Mouse (Mus musculus): ENCODE measurements around the gene Hectd4. TPM values are rescaled to one million over a fixed set of nuclear protein-coding genes. Genes with fewer than 3 reads are reported as not detected.

The Hectd4 gene
- polyA plus RNA-seq, 1 experiment from 2014 or later: 6.5 TPM

DNA sequence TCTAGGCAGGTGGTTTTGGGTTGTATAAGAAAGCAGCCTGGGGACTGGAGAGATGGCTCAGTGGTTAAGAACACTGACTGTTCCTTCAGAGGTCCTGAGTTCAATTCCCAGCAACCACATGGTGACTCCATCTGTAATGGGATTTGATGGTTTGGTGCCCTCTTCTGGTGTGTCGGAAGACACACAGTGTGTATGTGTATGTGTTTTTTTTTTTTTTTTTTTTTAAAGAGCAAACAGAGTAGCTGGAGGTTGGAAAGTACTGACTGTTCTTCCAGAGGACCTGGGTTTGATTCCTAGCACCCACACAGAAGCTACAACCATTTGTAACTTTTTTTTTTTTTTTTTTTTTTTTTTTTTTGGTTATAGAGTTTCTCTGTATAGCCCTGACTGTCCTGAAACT is 12.8 kb downstream of the Hectd4 start:
- Histone ChIP-seq H3K4me3 (ENCODE audit: low read depth, low read length) (no peak overlapping the region), H3K27ac (replicated peaks; ENCODE audit: low read depth, low read length) (no peak overlapping the region), H3K27me3 (ENCODE audit: control insufficient read depth, insufficient read depth, low read length) (no peaks in the 10 kb centered on the region), H3K4me2 (ENCODE audit: low read depth, severe bottlenecking) (no peak overlapping the region), H3K9me3 (ENCODE audit: control insufficient read depth, low read length) (no peaks in the 10 kb centered on the region), H3K36me3 (ENCODE audit: control insufficient read depth, insufficient read depth, low read length) (no peaks in the 10 kb centered on the region), H3K9ac (ENCODE audit: low read length) (no peak overlapping the region), H3K4me1 (ENCODE audit: control insufficient read depth, insufficient read depth, low read length) (no peaks in the 10 kb centered on the region)
- 88% methylated on average over 1 of the region's 1 CpGs for WGBS
- DNase-seq (ENCODE audit: low spot score): no peak
- ATAC-seq (ENCODE audit: insufficient number of reproducible peaks, low FRiP score, low TSS enrichment, low read depth): no peak

DNA sequence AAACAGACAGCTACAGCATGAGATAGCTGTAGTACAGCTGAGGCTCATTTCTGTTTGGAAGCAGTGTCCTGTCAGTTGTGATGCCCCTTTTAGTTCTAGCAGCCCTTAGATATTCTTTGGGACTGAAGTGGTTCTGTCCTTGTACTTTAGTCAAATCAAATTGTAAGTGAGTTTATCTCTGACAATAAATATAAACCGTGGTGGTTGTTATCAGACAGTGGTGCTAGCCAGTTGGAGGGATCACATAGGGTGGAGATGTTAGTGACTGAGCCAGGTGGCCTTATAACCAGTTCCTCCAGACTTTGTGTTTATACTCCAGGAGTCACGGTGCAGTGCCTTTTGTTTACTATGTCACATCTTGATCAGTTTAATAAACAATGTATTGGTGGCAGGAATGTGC is 13.7 kb downstream of the Hectd4 start:
- WGBS: 81% methylated on average over 2 of the region's 2 CpGs
- no peak overlapping the region for H3K27ac ChIP-seq (replicated peaks; ENCODE audit: low read depth, low read length)
- H3K4me2 ChIP-seq (ENCODE audit: low read depth, severe bottlenecking): no peak overlapping the region
- DNase-seq (ENCODE audit: low spot score) (no peak), ATAC-seq (ENCODE audit: insufficient number of reproducible peaks, low FRiP score, low TSS enrichment, low read depth) (no peak)
- H3K36me3 ChIP-seq (ENCODE audit: control insufficient read depth, insufficient read depth, low read length): no peaks in the 10 kb centered on the region
- no peak overlapping the region for H3K9ac ChIP-seq (ENCODE audit: low read length)
- no peak overlapping the region for H3K4me3 ChIP-seq (ENCODE audit: low read depth, low read length)
- H3K4me1 ChIP-seq (ENCODE audit: control insufficient read depth, insufficient read depth, low read length): no peaks in the 10 kb centered on the region
- no peaks in the 10 kb centered on the region for H3K27me3 ChIP-seq (ENCODE audit: control insufficient read depth, insufficient read depth, low read length)
- no peaks in the 10 kb centered on the region for H3K9me3 ChIP-seq (ENCODE audit: control insufficient read depth, low read length)

DNA sequence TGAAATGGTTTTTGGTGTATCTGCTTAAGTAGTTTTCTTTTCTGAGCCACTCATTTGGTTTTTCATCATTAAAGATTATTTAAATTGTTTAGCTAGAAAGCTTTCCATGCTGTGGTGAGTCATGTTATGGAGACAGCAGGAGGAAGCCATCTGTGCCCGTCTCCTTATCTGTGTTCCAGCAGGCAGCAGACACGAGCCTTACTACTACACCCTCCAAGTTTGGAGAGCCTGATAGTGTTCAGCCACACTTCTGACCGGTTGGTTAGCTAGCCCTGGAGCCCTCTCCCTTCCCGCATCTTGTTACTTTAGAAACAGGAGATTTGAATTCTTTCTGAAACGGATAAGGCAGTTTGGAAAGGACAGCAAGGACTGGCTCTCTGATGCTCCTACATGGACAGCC is 16.2 kb downstream of the Hectd4 start:
- Histone ChIP-seq H3K4me2 (ENCODE audit: low read depth, severe bottlenecking) (no peak overlapping the region), H3K9me3 (ENCODE audit: control insufficient read depth, low read length) (no peaks in the 10 kb centered on the region), H3K27me3 (ENCODE audit: control insufficient read depth, insufficient read depth, low read length) (no peaks in the 10 kb centered on the region), H3K36me3 (ENCODE audit: control insufficient read depth, insufficient read depth, low read length) (no peaks in the 10 kb centered on the region), H3K27ac (replicated peaks; ENCODE audit: low read depth, low read length) (no peak overlapping the region), H3K9ac (ENCODE audit: low read length) (no peak overlapping the region), H3K4me1 (ENCODE audit: control insufficient read depth, insufficient read depth, low read length) (no peaks in the 10 kb centered on the region), H3K4me3 (ENCODE audit: low read depth, low read length) (no peak overlapping the region)
- WGBS: 85% methylated on average over 5 of the region's 5 CpGs
- no peak for ATAC-seq (ENCODE audit: insufficient number of reproducible peaks, low FRiP score, low TSS enrichment, low read depth)
- DNase-seq (ENCODE audit: low spot score): no peak

DNA sequence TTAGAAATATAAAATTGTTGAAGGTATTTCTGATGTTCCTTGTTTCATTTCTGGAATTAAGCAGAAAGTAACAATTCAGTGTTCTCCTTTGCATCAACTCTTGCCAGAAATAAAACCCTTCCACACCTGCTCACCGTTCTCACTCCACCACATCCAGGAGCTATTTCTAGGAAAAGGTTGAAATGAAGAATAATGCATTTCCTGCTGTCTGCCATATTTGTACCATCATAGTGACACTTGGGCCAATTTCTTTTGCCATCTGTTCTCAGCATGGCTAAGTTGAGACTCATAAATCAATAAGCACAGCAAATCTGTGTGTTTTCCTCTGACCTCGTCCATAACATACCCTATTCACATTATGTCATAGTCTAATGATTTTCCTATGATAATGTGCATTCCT is 18.2 kb downstream of the Hectd4 start:
- ATAC-seq (ENCODE audit: insufficient number of reproducible peaks, low FRiP score, low TSS enrichment, low read depth): no peak
- Histone ChIP-seq H3K4me1 (ENCODE audit: control insufficient read depth, insufficient read depth, low read length) (no peaks in the 10 kb centered on the region), H3K27me3 (ENCODE audit: control insufficient read depth, insufficient read depth, low read length) (no peaks in the 10 kb centered on the region), H3K9ac (ENCODE audit: low read length) (no peak overlapping the region), H3K4me3 (ENCODE audit: low read depth, low read length) (no peak overlapping the region), H3K27ac (replicated peaks; ENCODE audit: low read depth, low read length) (no peak overlapping the region), H3K4me2 (ENCODE audit: low read depth, severe bottlenecking) (no peak overlapping the region), H3K9me3 (ENCODE audit: control insufficient read depth, low read length) (no peaks in the 10 kb centered on the region), H3K36me3 (ENCODE audit: control insufficient read depth, insufficient read depth, low read length) (no peaks in the 10 kb centered on the region)
- DNase-seq (ENCODE audit: low spot score): no peak
- 84% methylated on average over 2 of the region's 2 CpGs for WGBS

DNA sequence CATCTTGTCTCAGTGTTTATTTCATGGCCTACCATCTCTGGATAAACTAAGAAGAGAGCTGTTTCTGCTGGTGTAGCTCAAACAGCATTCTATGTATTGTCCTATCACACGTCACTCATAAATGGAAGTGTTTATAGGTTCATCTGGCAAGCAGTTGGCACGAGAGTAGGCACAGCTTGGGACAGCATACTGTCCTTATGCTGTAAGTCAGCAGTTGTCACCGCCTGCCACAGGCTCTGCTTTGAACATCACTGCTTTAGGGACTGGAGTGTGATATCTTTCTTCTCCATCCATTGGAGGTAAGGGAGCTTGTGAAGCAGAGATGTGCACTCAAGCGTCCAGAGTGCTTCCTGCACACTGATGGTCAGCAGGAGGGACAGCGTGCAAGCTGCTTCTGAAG is 19.8 kb downstream of the Hectd4 start:
- Histone ChIP-seq H3K4me2 (ENCODE audit: low read depth, severe bottlenecking) (no peak overlapping the region), H3K4me1 (ENCODE audit: control insufficient read depth, insufficient read depth, low read length) (no peaks in the 10 kb centered on the region), H3K9me3 (ENCODE audit: control insufficient read depth, low read length) (no peaks in the 10 kb centered on the region), H3K27me3 (ENCODE audit: control insufficient read depth, insufficient read depth, low read length) (no peaks in the 10 kb centered on the region), H3K27ac (replicated peaks; ENCODE audit: low read depth, low read length) (no peak overlapping the region), H3K36me3 (ENCODE audit: control insufficient read depth, insufficient read depth, low read length) (no peaks in the 10 kb centered on the region), H3K9ac (ENCODE audit: low read length) (no peak overlapping the region), H3K4me3 (ENCODE audit: low read depth, low read length) (no peak overlapping the region)
- no peak for DNase-seq (ENCODE audit: low spot score)
- ATAC-seq (ENCODE audit: insufficient number of reproducible peaks, low FRiP score, low TSS enrichment, low read depth): no peak
- 82% methylated on average over 5 of the region's 5 CpGs for WGBS

DNA sequence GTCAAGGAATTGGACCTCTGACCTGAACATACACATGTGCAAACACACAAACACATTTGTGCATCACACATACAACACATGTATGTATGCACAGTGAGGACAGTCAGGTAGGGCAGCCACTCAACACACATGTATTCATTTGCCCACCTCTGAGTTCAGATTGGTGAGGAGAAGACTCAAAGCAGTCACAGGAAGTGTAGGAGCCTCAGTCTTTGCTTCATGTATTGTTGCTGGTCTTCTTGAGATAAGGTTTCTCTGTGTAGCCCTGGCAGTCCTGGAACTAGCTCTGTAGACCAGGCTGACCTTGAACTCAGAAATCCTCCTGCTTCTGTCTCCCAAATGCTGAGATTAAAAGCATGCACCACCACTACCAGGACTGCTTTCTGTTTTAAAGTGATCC is 21.2 kb downstream of the Hectd4 start:
- DNase-seq (ENCODE audit: low spot score) (no peak), ATAC-seq (ENCODE audit: insufficient number of reproducible peaks, low FRiP score, low TSS enrichment, low read depth) (no peak)
- no peak overlapping the region for H3K4me3 ChIP-seq (ENCODE audit: low read depth, low read length)
- no peaks in the 10 kb centered on the region for H3K36me3 ChIP-seq (ENCODE audit: control insufficient read depth, insufficient read depth, low read length)
- H3K27ac ChIP-seq (replicated peaks; ENCODE audit: low read depth, low read length): no peak overlapping the region
- H3K4me1 ChIP-seq (ENCODE audit: control insufficient read depth, insufficient read depth, low read length): no peaks in the 10 kb centered on the region
- H3K9ac ChIP-seq (ENCODE audit: low read length): no peak overlapping the region
- no peaks in the 10 kb centered on the region for H3K9me3 ChIP-seq (ENCODE audit: control insufficient read depth, low read length)
- H3K4me2 ChIP-seq (ENCODE audit: low read depth, severe bottlenecking): no peak overlapping the region
- H3K27me3 ChIP-seq (ENCODE audit: control insufficient read depth, insufficient read depth, low read length): no peaks in the 10 kb centered on the region

DNA sequence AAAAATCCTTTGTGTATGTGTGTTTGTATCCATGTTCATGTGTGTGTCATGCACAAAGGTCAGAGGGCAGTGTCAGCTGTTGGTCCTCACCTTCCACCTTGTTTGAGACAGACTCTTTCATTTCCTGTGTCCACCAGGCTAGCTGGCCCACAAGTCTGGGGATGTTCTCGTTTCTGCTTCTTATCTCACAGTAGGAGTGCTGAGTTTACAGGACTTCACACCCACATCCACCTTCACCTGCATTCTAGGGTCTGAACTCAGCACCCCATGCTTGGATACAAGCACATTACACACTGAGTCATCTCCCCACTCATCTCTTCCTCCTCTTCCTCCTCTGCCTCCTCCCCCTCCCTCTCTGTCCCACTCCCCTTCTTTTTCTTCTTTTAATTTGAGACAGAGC is 22.2 kb downstream of the Hectd4 start:
- Histone ChIP-seq H3K36me3 (ENCODE audit: control insufficient read depth, insufficient read depth, low read length) (no peaks in the 10 kb centered on the region), H3K9me3 (ENCODE audit: control insufficient read depth, low read length) (no peaks in the 10 kb centered on the region), H3K4me1 (ENCODE audit: control insufficient read depth, insufficient read depth, low read length) (no peaks in the 10 kb centered on the region), H3K9ac (ENCODE audit: low read length) (no peak overlapping the region), H3K4me2 (ENCODE audit: low read depth, severe bottlenecking) (no peak overlapping the region), H3K27ac (replicated peaks; ENCODE audit: low read depth, low read length) (no peak overlapping the region), H3K27me3 (ENCODE audit: control insufficient read depth, insufficient read depth, low read length) (no peaks in the 10 kb centered on the region), H3K4me3 (ENCODE audit: low read depth, low read length) (no peak overlapping the region)
- 50% methylated on average over 1 of the region's 1 CpGs for WGBS
- DNase-seq (ENCODE audit: low spot score) (no peak), ATAC-seq (ENCODE audit: insufficient number of reproducible peaks, low FRiP score, low TSS enrichment, low read depth) (no peak)

DNA sequence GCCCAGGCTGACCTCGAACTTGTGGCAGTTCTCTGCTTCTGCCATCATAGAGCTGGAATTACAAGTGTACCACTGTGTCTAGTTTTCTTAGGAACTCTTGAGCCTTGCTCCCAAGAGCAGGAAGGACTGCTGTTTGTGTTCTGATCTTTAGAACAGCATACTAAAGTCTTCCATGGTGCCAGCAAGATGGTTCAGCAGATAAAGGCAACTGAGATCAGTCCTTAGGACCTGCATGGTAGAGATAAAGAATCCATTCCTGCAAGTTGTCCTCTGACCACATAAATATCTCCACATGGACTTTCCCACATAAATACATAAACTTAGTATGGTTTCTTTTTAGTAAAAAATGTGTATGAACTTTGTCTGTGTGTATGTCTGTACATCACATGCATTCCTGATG is 22.7 kb downstream of the Hectd4 start:
- WGBS: 94% methylated on average over 1 of the region's 1 CpGs
- H3K27me3 ChIP-seq (ENCODE audit: control insufficient read depth, insufficient read depth, low read length): no peaks in the 10 kb centered on the region
- H3K36me3 ChIP-seq (ENCODE audit: control insufficient read depth, insufficient read depth, low read length): no peaks in the 10 kb centered on the region
- no peak overlapping the region for H3K27ac ChIP-seq (replicated peaks; ENCODE audit: low read depth, low read length)
- ATAC-seq (ENCODE audit: insufficient number of reproducible peaks, low FRiP score, low TSS enrichment, low read depth): no peak
- no peak overlapping the region for H3K9ac ChIP-seq (ENCODE audit: low read length)
- no peak overlapping the region for H3K4me2 ChIP-seq (ENCODE audit: low read depth, severe bottlenecking)
- H3K4me3 ChIP-seq (ENCODE audit: low read depth, low read length): no peak overlapping the region
- H3K9me3 ChIP-seq (ENCODE audit: control insufficient read depth, low read length): no peaks in the 10 kb centered on the region
- DNase-seq (ENCODE audit: low spot score): no peak
- no peaks in the 10 kb centered on the region for H3K4me1 ChIP-seq (ENCODE audit: control insufficient read depth, insufficient read depth, low read length)

DNA sequence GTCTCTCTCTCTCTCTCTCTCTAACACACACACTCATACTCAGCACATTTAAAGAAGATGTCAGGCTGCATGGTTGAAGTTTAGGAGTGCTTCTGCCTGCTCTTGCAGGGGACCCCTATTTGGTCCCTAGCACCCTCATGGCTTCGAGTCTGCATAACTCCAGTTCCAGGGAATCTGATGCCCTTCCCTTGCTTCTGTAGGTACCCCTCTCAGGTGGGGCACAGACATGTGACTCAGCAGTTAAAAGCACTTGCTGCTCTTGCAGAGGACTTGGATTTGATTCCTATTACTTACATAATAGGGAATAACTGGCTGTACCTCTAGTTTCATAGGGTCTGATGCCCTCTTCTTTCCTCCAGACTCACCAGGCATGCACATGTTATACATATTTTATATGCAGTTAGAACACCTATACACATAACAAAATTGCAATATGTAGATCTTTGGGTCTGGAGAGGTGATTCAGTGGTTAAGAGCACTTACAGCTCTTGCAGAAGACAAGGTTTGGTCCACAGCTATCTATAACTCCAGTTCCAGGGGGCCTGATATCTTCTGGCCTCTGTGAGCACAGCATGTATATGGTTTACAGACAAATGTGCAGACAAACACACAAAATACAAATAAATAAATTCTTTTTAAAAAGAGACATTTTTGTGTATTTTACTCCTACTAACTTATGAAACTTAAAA is 23.8 kb downstream of the Hectd4 start:
- Histone ChIP-seq H3K4me2 (ENCODE audit: low read depth, severe bottlenecking) (no peak overlapping the region), H3K9me3 (ENCODE audit: control insufficient read depth, low read length) (no peaks in the 10 kb centered on the region), H3K36me3 (ENCODE audit: control insufficient read depth, insufficient read depth, low read length) (no peaks in the 10 kb centered on the region), H3K4me3 (ENCODE audit: low read depth, low read length) (no peak overlapping the region), H3K9ac (ENCODE audit: low read length) (no peak overlapping the region), H3K27me3 (ENCODE audit: control insufficient read depth, insufficient read depth, low read length) (no peaks in the 10 kb centered on the region), H3K4me1 (ENCODE audit: control insufficient read depth, insufficient read depth, low read length) (no peaks in the 10 kb centered on the region), H3K27ac (replicated peaks; ENCODE audit: low read depth, low read length) (no peak overlapping the region)
- DNase-seq (ENCODE audit: low spot score) (no peak), ATAC-seq (ENCODE audit: insufficient number of reproducible peaks, low FRiP score, low TSS enrichment, low read depth) (no peak)
- 93% methylated on average over 1 of the region's 1 CpGs for WGBS
